Mouse (Mus musculus) kidney, adult 18-20 months (tissue): ENCODE measurements around the gene Snf8.

Experiments used
- DNase-seq: peaks from one replicate; pipeline ENCODE4 v3.0.0; 2021

Gene Snf8

GRCm38 (mm10) chr11:96074351-96075176 is 39.9 kb downstream of the Snf8 start:
- DNase-seq, result peak; percentile 33

DNA sequence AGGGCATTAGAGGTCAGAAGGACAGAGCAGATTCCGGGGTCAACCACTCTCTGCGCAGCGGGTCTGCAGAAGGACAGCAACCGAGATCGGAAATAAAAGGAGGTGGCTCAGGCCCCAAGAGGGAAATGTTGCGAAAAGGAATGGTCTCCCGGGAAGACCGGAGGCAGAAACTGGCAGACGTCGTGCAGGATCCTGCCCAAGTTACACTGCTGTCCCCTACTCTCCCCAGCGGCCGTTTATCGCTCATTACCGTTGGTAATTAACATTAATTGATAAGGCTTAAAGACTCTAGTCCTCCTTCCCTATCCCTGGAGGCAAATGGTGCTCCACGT is 40.5 kb downstream of the Snf8 start:
- DNase-seq, result no peak

DNA sequence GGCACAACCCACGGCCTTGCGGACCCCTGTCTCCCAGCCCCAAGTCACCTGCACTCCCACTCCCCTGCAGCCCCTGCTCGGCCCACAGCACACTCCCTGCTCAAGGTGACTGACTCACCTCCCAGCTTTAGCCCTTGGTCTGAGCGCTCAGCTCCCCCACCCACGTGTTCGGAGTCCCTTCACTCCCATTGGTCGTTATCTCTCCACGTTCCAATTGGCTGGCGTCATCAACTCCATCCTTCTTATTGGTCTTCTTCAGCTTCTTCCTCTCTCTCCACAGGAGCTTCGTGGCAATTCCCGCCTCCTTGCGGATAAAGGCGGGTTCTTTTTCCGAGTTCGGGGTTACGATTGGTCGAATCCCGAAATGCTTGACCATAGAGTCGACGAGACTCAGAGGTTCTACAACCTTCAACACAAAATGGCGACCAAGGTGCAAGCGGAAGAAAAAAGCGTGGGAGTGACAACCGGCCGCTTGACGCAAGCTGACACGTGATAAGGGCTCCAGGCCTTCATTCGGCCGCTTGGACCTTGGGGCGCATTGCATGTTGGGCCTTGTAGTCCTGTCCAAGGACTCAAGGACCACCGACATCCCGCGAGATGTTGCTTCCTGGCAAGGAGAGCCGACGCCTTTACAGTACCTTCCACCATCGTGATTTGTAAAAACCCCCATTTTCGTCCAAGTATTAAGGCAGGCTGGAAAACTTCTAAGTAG is 41.0 kb downstream of the Snf8 start, which contains the start of gene Atp5g1:
Gene Atp5g1, minus strand, starts transcription at position 162 of the 712 bp plus-strand sequence.
- DNase-seq, result peak; percentile 97

- DNase-seq, result no peak
Observed at GRCm38 (mm10) chr11:96076221-96077105, 41.8 kb downstream of the Snf8 start.

- no peak for DNase-seq
Observed at GRCm38 (mm10) chr11:96080736-96081135, 46.1 kb downstream of the Snf8 start.

DNA sequence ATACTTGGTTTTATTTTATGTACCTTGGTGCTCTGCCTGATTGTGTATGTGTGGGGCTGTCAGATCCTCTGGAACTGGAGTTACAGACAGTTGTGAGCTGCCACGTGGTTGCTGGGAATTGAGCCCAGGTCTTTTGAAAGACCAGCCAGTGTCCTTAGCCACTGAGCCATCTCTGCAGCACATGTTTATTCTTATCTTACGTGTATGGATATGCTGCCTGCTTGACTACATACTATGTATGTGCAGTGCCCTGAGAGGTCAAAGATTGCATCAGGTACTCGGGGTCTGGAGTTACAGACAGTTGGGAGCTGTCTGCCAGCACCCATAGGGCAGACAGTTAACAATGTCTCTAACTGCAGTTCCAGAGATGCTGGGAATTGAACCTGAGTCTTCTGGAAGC is 48.0 kb downstream of the Snf8 start:
- no peak for DNase-seq

GRCm38 (mm10) chr11:96087981-96088380 is 53.3 kb downstream of the Snf8 start:
- DNase-seq, result no peak

GRCm38 (mm10) chr11:96091073-96091472 is 56.4 kb downstream of the Snf8 start:
- no peak for DNase-seq

- DNase-seq, result no peak
Observed at GRCm38 (mm10) chr11:96092674-96093291, 58.1 kb downstream of the Snf8 start.

- peak; percentile 54 for DNase-seq
Observed at GRCm38 (mm10) chr11:96093361-96093760, 58.7 kb downstream of the Snf8 start.
